Mouse (Mus musculus) T-cell, adult 2 months (primary cell): ENCODE results near the gene Rfx7.

Source experiments
- DNase-seq: peaks from one replicate; pipeline ENCODE4 v3.0.0; 2022; ENCODE audit warnings: low spot score

Rfx7 gene

DNA sequence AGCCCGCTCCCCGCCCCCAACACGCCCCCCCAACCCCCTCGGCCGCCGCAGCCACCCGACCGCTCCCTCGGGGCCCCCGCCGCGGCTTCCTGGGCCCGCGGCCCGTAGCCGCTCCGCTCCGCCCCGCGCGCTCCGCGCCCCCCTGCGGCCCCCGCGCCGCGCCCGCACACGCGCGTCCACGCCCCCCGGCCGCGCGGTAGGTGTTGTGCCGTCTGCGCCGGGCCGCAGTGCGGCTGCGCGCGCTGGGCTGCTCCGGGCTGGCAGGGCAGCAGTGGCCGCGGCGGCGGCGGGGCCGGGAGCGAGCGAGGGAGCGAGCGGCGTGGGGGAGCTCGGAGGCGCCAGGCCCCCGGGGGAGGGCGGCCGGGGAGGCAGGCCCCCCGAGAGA, at the start of gene Rfx7:
Rfx7 (plus strand) TSS at position 245 of the 385 bp plus-strand sequence.
- DNase-seq: peak; percentile 80

DNA sequence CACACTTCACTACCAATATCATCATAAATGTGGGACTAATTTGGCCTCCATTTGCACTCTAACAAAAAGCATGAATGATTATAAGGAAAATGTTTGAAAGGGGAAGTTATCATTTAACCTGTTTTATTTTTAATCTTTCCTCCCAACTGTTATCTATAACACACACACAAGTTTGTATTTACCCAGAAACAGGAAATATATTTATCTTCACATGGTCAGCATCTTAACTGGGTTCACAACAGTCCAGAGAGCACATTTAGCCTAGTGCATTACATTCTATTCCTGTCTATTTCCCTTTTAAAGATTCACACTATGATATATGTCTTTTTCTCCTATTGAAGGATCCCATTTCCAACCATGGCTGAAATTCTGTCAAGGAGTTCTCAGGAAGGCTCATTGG, 43.5 kb upstream of the Rfx7 start:
- DNase-seq: no peak

DNA sequence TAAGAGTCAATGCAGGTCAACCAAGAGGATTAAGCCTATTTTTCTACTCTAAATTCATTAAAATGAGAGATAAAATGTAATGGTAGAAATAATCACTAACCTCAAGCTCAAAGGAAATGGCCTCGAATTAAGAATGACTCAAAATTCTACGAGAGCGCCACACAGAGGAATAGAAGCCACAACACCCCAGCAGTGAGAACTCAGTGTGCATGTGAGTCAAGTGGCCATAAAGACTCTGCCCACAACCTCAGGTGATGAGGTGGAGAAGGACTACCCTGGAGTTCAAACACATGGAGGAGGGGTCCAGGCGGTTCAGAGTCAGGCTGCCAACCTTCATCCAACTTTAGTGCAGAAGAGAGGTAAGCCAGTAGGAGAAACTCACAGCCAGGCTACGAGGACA, 42.9 kb upstream of the Rfx7 start:
- DNase-seq: no peak

DNA sequence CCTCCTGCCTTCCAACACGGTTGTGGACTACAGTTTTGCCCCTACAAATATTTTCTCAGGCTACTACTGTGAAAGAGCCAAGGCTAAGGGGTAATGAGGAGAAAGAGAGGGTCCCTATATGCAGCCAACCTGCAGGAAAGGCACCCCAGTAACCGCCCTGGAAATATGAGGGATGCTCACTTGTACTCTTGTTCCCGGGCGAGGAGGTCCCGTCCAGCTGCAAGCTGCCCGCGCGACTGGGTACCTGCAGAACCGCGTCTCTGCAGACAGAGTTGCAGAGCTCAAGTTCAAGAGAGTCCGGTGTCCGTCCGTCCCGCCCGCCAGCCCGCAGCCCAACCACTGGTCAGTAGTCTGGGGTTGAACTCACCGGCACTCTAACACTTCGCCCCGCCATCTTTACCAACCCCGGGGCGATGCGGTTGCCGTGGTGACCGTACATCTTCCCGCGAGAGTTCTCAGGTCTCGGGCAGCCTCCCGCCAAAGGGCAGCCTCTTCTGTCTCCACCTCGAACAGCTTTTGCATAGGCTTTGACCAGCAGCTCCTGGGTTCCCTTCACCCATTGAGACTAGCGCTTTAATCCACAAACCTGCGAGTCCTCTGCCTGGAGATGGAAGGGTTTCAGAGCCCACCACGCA, 40.4 kb upstream of the Rfx7 start:
- DNase-seq: peak; percentile 87

DNA sequence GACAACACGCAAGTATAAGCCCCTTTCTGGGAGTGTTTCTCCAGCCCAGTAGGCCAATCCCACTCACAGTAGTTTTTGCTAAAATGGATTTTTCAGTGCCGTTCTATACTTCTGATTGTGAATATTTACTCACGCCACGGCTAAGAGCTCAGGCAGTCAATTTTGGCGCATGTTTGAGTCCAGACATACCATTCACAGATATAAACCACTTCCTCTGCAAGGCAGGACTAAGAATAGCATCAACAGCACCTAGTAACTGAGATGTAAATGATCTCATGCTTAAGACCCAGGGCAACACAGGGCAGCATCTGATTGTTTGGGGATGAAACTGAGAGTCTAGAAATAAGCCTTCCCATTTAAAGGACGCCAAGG, 39.9 kb upstream of the Rfx7 start, which contains the start of gene Tex9:
Tex9 (minus strand) TSS at position 19 of the 372 bp plus-strand sequence.
- DNase-seq: no peak

DNA sequence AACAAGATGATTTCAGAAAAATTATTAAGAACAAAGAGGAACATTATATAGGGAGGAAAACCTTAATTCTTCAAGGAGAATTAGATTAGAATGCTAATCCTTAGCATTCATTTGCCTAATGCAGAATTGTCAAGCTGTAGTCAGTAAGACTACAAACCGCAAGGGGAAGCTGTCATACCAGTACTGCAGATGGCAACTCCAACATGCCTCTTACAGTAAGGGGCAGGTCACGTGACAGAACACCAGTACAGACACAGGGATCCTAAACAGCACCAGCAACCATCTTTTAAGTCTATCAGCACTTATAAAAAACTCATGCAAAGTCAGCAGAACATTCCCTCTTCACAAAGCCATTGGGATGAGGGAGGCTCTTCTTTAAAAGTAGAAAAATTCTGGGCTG, 38.6 kb upstream of the Rfx7 start:
- peak; percentile 71 for DNase-seq

DNA sequence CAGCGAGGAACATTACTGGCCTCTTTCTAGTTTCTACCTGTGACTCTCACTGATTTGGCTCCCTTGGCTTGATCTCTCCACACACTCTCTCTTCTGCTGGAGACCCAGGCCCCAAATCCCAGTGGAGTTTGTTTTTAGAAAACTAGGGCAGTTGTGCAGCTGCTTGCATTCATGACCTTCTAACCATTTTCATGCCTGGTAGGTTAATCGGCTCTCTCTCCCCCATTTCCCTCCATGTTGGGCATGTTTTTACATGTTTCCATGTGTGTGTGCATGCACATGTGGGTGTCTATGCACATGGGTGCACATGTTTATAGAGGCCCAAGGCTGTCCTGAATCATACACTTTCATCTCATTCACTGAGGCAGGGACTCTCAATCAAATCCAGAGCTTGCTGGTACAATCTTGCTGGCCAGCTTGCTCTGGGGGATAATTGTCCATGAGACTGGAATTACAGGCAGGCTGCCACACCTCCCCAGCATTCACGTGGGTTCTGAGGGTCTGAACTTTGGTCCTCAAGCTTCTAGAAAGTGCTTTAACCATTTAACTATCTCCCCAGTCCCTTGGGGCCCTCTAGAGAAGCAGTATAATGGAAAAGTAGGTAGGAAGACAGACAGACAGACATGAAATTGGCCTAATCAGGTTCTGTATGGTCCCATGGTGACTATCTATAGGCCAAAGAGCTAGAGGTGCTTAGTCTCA, 37.9 kb upstream of the Rfx7 start:
- no peak for DNase-seq

DNA sequence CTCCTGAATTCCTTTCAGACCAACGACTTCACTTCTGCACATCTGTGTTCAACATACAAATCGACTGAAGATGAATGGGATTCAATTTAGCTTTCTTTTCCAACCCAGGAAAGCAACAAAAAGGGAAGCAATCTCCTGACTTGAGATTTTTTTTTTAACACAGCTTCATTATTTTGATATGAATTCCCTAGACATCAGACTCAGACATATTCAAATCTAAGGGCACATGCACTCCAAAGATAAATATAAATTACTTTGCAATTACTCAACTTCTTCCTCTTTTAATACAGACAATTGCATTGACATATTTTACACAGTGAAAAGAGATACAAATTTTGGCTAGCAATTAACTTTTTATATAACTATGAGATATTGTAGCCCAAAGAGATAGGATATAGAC, 35.3 kb upstream of the Rfx7 start:
- DNase-seq: no peak

DNA sequence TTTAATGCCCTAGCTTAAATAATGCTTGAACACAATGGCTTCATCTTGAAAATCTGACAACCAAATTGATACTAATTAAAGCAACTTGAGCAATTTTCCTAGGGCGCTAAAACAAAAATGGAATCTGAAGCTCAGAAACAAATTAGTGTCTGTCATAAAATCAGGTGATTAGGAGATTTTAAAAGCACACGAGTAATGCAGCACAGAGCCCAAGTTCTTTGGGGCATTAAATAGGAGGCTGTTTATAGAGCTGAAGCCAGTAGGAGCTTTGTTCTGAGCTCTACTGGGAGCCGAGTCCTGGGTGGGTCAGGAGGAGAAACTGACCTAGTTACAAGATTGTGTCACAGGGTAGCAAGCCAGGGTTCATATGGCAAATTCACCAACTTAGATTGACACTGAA, 34.9 kb upstream of the Rfx7 start:
- DNase-seq: no peak

DNA sequence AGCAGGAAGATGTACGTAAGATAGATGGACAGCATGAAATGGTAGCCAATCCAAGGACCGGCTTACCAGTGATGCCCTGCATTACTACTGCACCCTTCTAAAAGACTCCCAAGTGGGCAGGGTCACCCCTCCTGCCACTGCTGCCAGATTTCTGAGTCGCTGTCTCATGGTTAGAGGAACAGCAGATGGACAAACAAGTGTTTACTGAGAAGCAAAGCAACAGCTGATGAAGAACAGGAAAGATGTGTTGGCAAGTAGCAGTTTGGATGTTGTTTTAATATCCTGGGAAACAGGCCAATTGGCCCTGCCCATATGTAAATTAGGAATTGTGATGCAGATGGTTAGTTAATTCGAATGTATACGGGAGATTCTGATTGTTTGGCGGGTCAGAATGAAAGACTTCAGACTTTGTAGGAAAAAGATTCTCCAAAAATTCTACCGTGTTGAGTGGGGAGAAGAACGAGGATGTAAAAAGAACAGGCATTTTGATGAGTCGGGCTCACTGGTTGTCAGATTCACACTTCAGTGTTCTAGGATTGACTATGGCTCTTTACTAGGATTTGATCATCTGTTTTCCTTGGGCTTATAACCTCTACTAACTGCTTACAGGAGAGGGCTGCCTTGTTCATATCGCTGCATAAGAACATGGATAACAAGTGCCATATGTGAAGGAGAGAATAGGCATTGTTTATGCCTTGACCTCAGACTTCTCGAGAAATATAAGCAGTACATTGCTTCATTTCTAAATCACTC, 19.6 kb upstream of the Rfx7 start:
- no peak for DNase-seq

DNA sequence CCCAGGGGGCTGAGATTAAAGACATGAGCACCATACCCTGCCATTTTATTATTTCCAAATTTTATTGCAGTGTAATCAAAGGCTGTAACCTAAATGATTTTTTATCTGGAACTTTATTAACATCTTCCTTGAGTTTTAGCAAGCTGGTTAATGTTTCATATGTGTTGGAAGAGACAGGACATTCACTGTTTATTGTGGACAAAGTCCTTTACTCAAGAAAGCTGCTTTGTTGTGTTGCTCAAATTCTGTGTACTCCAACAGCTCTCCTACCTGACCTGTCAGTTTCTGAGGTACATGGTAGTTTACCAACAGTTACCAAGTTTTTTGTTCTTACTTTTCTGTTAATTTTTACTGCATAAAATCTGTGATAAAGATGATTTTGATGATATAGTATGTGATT, 16.7 kb upstream of the Rfx7 start:
- DNase-seq: no peak

DNA sequence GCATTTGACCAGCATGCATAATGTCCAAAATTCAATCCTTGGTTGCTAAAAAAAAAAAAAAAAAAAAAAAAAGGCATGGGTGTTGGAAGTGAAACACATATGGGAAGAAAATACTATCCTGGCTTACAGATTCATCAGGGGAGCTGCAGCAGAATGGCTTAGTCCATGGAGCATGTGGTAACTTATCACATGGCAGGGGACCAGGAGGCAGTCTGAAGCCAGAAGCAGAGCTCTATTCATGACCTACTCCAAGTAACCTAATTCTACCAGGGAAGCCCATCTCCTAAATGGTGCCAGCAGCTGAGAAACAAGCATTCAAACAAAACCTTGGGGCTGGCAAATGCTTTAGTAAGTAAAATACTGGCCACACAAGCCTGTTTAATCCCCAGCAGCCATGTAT, 12.8 kb upstream of the Rfx7 start:
- no peak for DNase-seq

DNA sequence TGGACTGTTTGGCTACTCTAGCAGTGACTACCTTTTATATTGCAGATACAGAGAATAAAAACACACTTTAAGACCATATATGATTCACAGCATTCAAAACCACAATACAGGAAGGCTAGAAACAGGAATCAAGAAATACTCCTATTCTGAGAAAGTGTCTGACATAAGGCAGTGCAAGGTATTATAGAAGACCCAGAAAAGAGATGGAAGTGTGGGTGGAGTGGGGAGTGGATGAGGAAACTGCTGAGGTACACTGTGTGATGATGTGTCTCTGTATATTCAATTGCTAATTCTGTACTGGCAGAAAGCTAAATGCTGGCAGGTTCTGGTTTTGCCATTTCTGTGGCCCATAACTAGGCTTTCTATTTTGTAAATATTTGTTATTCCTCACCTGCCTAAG, 11.2 kb upstream of the Rfx7 start:
- no peak for DNase-seq

DNA sequence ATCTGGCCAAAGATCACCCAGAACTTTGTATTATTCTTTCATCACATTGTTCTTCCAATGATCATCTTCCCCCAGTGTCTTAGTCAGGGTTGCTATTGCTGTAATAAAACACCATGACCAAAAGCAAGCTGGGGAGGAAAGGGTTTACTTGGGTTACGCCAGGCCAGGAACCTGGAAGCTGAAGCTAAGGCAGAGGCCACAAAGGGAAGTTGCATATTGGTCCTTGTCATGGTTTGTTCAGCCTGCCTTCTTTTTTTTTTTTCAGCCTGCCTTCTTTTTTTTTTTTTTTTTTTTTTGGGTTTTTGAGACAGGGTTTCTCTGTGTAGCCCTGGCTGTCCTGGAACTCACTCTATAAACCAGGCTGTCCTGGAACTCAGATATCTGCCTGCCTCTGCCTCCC, 5.9 kb upstream of the Rfx7 start:
- no peak for DNase-seq

DNA sequence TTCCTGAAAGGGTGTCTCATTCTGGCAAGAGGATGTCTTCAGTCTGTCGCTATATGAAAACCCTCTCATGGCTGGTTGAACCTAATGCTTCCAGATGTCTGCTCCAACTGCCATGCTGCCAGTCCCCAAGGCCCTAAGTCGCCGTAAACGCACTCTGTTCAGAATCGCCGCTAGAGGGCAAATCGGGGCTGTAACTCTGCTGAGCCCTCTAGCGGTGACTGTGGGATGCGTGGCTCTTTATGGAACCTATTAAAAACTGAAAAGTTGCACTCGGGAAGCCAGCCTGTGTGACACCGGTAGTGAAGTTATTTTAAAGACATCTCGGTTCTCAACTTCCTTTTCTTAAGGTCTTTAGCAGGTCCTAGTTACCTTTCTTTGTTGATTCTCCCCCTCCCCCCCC, 1.8 kb upstream of the Rfx7 start:
- peak; percentile 92 for DNase-seq

DNA sequence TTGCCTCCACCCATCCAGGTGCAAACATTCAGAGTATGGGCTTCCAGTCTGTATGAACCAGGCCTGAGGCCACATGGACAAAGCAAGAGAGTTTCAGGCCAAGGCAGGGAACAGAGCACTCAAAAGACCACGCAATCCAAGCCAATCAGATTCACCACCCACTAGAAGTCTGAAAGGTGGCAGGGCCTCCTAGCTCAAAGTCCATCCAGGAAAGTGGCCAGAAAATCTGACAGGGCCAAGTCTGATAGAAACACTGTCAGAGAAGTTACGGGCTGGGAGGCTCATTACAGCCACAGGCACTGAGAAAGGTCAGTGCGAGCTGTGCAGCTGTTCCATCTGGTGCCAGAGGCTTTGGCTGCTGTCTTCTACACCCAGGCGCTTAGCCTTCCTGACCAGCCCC, 1.2 kb upstream of the Rfx7 start:
- DNase-seq: no peak

DNA sequence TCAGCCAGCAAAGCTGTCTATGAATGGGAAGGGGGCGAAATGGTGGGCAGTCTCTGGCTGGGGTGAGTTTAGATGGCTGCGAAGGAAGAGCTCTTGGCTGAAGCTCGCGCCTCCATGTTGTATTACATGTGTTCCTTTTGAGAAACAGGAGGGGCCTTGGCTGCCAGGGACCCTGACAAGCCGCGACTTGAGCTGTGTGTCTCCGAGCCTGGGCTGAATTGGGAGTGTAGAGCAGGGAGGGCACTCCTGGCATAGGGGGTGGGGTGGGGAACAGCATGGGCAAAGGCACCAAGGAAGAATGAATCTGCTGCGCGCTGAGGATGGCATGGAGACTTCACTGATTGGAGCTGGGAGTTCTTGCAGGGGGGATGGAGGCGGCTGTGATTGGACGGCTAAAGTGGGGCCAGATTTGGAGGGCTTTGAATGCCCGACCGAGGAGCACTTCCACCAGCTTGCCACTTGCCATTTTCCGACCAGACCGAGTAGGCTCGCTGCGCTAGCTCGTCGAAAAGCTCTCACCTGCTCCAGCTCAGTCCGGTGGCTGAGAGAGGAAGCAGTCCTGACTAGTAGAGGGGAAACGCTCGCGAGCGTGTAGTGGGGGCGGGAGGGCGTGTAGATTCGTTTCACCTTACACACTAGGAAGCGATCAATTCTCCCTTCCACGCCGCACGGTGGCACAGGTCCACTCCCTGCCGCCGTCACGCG, 597 bp upstream of the Rfx7 start:
- peak; percentile 82 for DNase-seq

DNA sequence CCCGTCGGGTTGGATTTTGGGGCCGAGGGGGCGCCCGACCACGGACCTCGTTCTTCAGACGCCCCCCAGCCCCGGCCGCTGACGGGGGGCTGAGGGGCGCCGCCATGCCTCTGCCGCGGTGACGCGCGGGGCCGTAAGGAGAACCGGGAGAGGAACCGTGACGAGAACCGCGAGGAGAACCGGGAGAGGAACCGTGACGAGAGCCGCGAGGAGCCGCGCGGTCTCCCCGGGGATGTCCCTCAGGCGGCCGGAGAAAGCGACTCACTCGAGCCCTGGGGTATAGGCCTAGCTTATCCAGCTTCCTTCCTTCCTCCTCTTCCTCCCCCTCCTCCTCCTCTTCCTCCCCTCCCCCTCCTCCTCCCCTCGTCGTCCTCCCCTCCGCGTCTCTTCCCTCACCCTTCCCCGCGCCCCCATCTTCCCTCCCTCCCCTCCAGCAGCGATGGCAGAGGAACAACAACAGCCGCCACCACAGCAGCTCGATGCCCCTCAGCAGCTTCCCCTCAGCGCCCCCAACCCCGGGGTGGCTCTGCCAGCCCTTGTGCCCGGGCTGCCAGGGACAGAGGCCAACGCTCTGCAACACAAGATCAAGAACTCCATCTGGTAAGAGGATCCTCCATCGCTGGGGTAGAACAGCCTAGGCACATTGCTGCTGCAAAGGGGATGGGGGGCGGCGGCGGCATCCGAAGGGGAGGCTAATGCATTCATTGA, 495 bp downstream of the Rfx7 start:
- DNase-seq: peak; percentile 45

DNA sequence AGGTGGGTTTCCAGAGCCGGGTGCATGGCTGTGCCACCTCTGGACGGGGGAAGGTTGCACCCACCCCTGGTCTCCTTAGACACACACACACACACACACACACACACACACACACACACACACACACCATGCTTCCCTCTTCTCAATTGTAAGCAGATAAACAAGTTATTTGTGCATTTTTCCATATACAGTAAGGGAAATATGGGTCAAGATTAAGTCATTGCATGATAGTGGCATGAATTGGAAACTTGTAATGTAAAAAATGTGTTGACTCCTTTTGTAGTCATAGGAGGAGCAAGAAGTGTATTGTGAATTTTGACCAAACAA, 1.0 kb downstream of the Rfx7 start:
- DNase-seq: no peak

DNA sequence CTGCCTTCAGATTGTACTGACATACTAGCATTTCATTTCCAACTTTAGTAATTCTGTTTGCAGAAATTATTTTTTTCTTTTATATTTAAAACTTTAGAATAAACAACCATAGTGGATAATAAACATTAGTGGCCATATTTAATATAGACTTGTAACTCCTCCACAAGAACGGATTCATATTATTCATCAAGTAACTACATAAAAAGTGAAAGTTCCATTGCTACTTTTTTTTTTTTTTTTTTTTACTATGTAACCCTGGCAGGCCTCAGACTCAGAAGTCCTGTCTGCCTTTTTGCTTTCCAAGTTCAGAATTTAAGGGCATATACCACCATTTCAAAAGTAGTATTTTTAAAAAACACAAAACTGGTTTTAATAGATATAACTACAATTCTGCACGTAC, 2.9 kb downstream of the Rfx7 start:
- no peak for DNase-seq

DNA sequence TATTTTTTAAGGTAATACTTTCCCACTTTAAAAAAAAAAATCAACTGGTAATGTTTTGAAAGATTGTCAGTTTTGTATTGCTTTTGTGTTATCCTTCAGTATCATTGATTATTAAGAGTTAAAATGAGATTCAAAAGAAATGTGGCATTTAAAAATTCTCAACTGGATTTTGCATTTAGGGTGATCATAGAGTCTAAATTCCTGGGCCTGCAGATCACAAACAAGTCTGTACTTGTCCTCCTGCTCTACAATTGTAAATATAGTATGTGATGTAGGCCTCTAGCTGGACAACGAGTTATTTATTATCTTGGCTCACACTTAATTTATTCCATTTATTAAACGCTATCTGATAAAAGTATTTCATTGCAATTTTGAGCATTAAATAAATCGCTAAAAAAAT, 3.4 kb downstream of the Rfx7 start:
- DNase-seq: no peak

DNA sequence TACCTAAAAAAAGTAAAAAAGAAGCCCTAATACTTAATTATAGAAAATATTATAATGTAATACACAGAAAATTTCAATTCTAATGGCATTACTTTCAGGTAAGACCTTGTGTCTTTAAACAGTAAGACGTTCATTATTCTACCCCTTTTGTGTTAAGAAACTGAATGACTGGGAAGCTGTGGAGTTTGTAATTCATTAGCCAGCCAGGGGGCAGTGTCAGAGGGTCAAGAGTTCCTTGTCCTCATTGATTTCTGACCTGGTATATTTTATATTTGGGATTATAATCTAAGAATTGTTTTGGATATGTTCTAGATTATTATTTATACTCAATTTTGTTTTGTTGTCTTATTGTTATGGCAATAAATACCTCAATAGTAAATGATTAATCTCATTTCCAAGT, 5.0 kb downstream of the Rfx7 start:
- no peak for DNase-seq
